Mouse (Mus musculus): ENCODE data around the gene Gm45062. TPM values are rescaled to one million over a fixed set of nuclear protein-coding genes. Genes with fewer than 3 reads are reported as not detected.

Gm45062 gene
- polyA plus RNA-seq, 1 experiment from 2014 or later: 12.1 TPM

DNA sequence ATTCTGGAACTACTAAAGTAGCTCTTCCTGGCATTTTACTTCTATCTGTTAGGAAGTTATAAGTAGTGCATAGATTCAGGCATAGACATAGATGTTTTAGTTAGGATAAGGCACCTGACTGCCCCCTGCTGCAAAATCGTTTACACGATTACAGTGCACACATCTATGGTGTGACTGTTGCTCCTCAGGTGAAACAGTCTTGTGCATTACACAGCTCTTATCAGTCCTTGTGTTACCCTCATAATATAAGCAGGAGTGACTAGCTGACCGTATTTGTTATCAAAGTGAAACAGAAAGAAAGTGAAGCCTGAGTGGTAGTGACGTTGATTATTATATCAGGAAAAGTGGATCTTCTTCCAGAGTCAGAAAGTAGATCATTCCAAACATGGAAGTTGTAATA lies 84.0 kb downstream of the Gm45062 start:
- H3K9ac ChIP-seq (ENCODE audit: low read length): no peak overlapping the region
- peaks cover 6% of the 10 kb centered on the region; the same call in 1 of the 2 replicates for H3K4me1 ChIP-seq (replicated peaks; ENCODE audit: control insufficient read depth, insufficient read depth, low read length)
- H3K36me3 ChIP-seq (ENCODE audit: control insufficient read depth, insufficient read depth, low read length): no peaks in the 10 kb centered on the region
- no peak overlapping the region for H3K4me3 ChIP-seq (ENCODE audit: low read length)
- WGBS: 75% methylated on average over 4 of the region's 4 CpGs
- H3K27ac ChIP-seq (ENCODE audit: low read length): no peak overlapping the region
- H3K4me2 ChIP-seq (ENCODE audit: low read depth, low read length): no peak overlapping the region
- H3K9me3 ChIP-seq (ENCODE audit: control insufficient read depth, low read length): no peaks in the 10 kb centered on the region
- no peaks in the 10 kb centered on the region for H3K27me3 ChIP-seq (ENCODE audit: control insufficient read depth, insufficient read depth, low read depth, low read length)
- no peak for ATAC-seq (ENCODE audit: low read depth)

- H3K27ac ChIP-seq (ENCODE audit: low read length): no peak overlapping the region
- no peaks in the 10 kb centered on the region for H3K9me3 ChIP-seq (ENCODE audit: control insufficient read depth, low read length)
- ATAC-seq (ENCODE audit: low read depth): peak; percentile 72
- no peak overlapping the region for H3K4me3 ChIP-seq (ENCODE audit: low read length)
- no peak overlapping the region for H3K4me2 ChIP-seq (ENCODE audit: low read depth, low read length)
- 68% methylated on average over 5 of the region's 5 CpGs for WGBS
- H3K9ac ChIP-seq (ENCODE audit: low read length): no peak overlapping the region
- H3K4me1 ChIP-seq (replicated peaks; ENCODE audit: control insufficient read depth, insufficient read depth, low read length): peaks cover 9% of the 10 kb centered on the region; the same call in 1 of the 2 replicates
- H3K27me3 ChIP-seq (ENCODE audit: control insufficient read depth, insufficient read depth, low read depth, low read length): no peaks in the 10 kb centered on the region
- H3K36me3 ChIP-seq (ENCODE audit: control insufficient read depth, insufficient read depth, low read length): no peaks in the 10 kb centered on the region
Observed at GRCm38 (mm10) chr6:8345219-8345856, 86.1 kb downstream of the Gm45062 start.

DNA sequence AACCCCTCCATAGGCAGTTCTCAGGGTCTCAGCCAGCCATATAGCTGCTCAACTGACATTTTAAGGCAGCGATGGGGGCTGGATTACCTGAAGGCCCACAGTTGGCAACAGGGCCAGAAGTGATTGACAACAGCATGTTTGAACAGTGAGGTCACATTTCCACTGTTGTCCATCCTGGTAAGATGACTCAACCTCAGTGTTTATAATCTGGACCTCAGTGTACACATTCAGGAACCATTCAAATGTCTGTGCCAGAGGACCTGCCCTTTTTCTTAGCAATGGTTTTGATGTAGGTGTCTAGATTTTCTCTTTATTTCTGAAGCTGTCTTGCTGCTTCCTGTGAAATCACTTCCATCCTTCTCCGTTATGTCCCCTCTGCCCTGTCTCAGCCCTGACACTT lies 87.9 kb downstream of the Gm45062 start:
- peaks cover 9% of the 10 kb centered on the region; the same call in 1 of the 2 replicates for H3K4me1 ChIP-seq (replicated peaks; ENCODE audit: control insufficient read depth, insufficient read depth, low read length)
- no peak for ATAC-seq (ENCODE audit: low read depth)
- H3K36me3 ChIP-seq (ENCODE audit: control insufficient read depth, insufficient read depth, low read length): no peaks in the 10 kb centered on the region
- H3K4me3 ChIP-seq (ENCODE audit: low read length): no peak overlapping the region
- H3K27ac ChIP-seq (ENCODE audit: low read length): no peak overlapping the region
- H3K9me3 ChIP-seq (ENCODE audit: control insufficient read depth, low read length): no peaks in the 10 kb centered on the region
- H3K4me2 ChIP-seq (ENCODE audit: low read depth, low read length): no peak overlapping the region
- H3K27me3 ChIP-seq (ENCODE audit: control insufficient read depth, insufficient read depth, low read depth, low read length): no peaks in the 10 kb centered on the region
- no peak overlapping the region for H3K9ac ChIP-seq (ENCODE audit: low read length)
- WGBS: 69% methylated on average over 2 of the region's 2 CpGs

GRCm38 (mm10) chr6:8348344-8348743 lies 89.1 kb downstream of the Gm45062 start:
- Histone ChIP-seq H3K4me3 (ENCODE audit: low read length) (no peak overlapping the region), H3K9ac (ENCODE audit: low read length) (no peak overlapping the region), H3K27ac (ENCODE audit: low read length) (no peak overlapping the region), H3K27me3 (ENCODE audit: control insufficient read depth, insufficient read depth, low read depth, low read length) (no peaks in the 10 kb centered on the region), H3K9me3 (ENCODE audit: control insufficient read depth, low read length) (no peaks in the 10 kb centered on the region), H3K4me2 (ENCODE audit: low read depth, low read length) (no peak overlapping the region), H3K36me3 (ENCODE audit: control insufficient read depth, insufficient read depth, low read length) (no peaks in the 10 kb centered on the region), H3K4me1 (replicated peaks; ENCODE audit: control insufficient read depth, insufficient read depth, low read length) (peaks cover 9% of the 10 kb centered on the region; the same call in 1 of the 2 replicates)
- 81% methylated on average over 1 of the region's 1 CpGs for WGBS
- ATAC-seq (ENCODE audit: low read depth): no peak

DNA sequence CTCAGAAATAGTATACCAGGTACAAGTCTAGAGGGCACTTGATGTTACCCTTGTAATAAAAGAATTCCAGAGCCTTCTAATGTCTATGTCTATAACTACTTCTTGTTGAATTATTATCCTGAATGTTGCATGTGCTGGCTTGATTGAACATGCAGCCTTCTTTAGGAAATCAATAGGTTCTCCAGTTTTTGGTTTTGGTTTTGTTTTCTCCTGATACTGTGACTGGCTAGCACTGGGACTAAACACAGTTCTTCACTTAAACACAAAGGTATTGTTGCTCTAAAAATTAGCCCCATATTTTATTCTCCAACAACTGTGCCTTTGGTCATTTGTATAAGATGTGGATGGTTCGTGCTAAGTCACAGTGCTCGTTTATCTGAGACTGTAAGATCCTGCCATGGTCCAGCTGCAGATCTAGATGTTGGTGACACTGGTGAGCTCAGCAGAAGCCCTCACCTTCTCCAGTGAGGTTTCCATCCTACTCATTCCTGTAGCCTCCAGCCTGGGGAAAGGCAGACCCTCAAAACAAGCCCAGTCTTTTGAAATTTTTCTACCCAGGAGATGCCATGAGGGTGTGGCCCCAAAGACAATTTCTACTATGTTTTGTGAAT lies 89.9 kb downstream of the Gm45062 start:
- H3K9me3 ChIP-seq (ENCODE audit: control insufficient read depth, low read length): no peaks in the 10 kb centered on the region
- H3K4me3 ChIP-seq (ENCODE audit: low read length): no peak overlapping the region
- no peak overlapping the region for H3K27ac ChIP-seq (ENCODE audit: low read length)
- no peak for ATAC-seq (ENCODE audit: low read depth)
- peaks cover 9% of the 10 kb centered on the region; the same call in 1 of the 2 replicates for H3K4me1 ChIP-seq (replicated peaks; ENCODE audit: control insufficient read depth, insufficient read depth, low read length)
- 76% methylated on average over 2 of the region's 2 CpGs for WGBS
- no peak overlapping the region for H3K9ac ChIP-seq (ENCODE audit: low read length)
- H3K4me2 ChIP-seq (ENCODE audit: low read depth, low read length): no peak overlapping the region
- no peaks in the 10 kb centered on the region for H3K36me3 ChIP-seq (ENCODE audit: control insufficient read depth, insufficient read depth, low read length)
- no peaks in the 10 kb centered on the region for H3K27me3 ChIP-seq (ENCODE audit: control insufficient read depth, insufficient read depth, low read depth, low read length)

- Histone ChIP-seq H3K9me3 (ENCODE audit: control insufficient read depth, low read length) (no peaks in the 10 kb centered on the region), H3K4me3 (ENCODE audit: low read length) (no peak overlapping the region), H3K4me2 (ENCODE audit: low read depth, low read length) (no peak overlapping the region), H3K36me3 (ENCODE audit: control insufficient read depth, insufficient read depth, low read length) (no peaks in the 10 kb centered on the region), H3K9ac (ENCODE audit: low read length) (no peak overlapping the region), H3K4me1 (replicated peaks; ENCODE audit: control insufficient read depth, insufficient read depth, low read length) (0 out of 2 replicates have a peak, but pooled peaks cover 3% of the 10 kb centered on the region), H3K27me3 (ENCODE audit: control insufficient read depth, insufficient read depth, low read depth, low read length) (no peaks in the 10 kb centered on the region), H3K27ac (ENCODE audit: low read length) (no peak overlapping the region)
- no peak for ATAC-seq (ENCODE audit: low read depth)
- WGBS: 80% methylated on average over 2 of the region's 2 CpGs
Observed at GRCm38 (mm10) chr6:8351507-8351906, 92.3 kb downstream of the Gm45062 start.

- Histone ChIP-seq H3K27me3 (ENCODE audit: control insufficient read depth, insufficient read depth, low read depth, low read length) (no peaks in the 10 kb centered on the region), H3K9me3 (ENCODE audit: control insufficient read depth, low read length) (no peaks in the 10 kb centered on the region), H3K36me3 (ENCODE audit: control insufficient read depth, insufficient read depth, low read length) (no peaks in the 10 kb centered on the region), H3K4me2 (ENCODE audit: low read depth, low read length) (no peak overlapping the region), H3K27ac (ENCODE audit: low read length) (no peak overlapping the region), H3K9ac (ENCODE audit: low read length) (no peak overlapping the region), H3K4me1 (replicated peaks; ENCODE audit: control insufficient read depth, insufficient read depth, low read length) (0 out of 2 replicates have a peak, but pooled peaks cover 3% of the 10 kb centered on the region), H3K4me3 (ENCODE audit: low read length) (no peak overlapping the region)
- 59% methylated on average over 12 of the region's 12 CpGs for WGBS
- ATAC-seq (ENCODE audit: low read depth): no peak
Observed at GRCm38 (mm10) chr6:8352533-8353168, 93.4 kb downstream of the Gm45062 start.

DNA sequence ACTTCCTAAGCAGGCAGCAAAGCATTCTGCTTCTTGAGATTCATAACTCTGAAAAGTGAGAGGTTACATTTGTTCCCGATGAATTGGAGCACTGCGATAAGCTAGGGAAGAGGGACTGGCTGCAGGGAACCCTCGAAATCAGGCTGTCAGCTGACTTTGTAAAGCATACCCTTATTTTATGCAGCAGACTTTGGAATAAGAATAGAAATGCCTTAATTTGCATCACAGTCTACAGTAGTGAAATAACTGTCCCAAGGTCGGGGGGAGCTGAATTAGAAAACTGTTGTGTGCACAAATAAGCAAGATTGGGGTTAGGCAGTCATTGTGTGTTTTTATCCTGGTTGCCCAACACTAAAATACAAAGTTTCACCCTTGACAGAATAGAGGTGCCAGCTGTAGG lies 94.2 kb downstream of the Gm45062 start:
- 0 out of 2 replicates have a peak, but pooled peaks cover 3% of the 10 kb centered on the region for H3K4me1 ChIP-seq (replicated peaks; ENCODE audit: control insufficient read depth, insufficient read depth, low read length)
- H3K36me3 ChIP-seq (ENCODE audit: control insufficient read depth, insufficient read depth, low read length): no peaks in the 10 kb centered on the region
- H3K27me3 ChIP-seq (ENCODE audit: control insufficient read depth, insufficient read depth, low read depth, low read length): no peaks in the 10 kb centered on the region
- no peak overlapping the region for H3K4me3 ChIP-seq (ENCODE audit: low read length)
- H3K9me3 ChIP-seq (ENCODE audit: control insufficient read depth, low read length): no peaks in the 10 kb centered on the region
- H3K27ac ChIP-seq (ENCODE audit: low read length): no peak overlapping the region
- no peak overlapping the region for H3K9ac ChIP-seq (ENCODE audit: low read length)
- WGBS: 73% methylated on average over 4 of the region's 4 CpGs
- ATAC-seq (ENCODE audit: low read depth): no peak
- H3K4me2 ChIP-seq (ENCODE audit: low read depth, low read length): no peak overlapping the region

GRCm38 (mm10) chr6:8354846-8355245 lies 95.6 kb downstream of the Gm45062 start:
- Histone ChIP-seq H3K27me3 (ENCODE audit: control insufficient read depth, insufficient read depth, low read depth, low read length) (no peaks in the 10 kb centered on the region), H3K27ac (ENCODE audit: low read length) (no peak overlapping the region), H3K4me1 (replicated peaks; ENCODE audit: control insufficient read depth, insufficient read depth, low read length) (0 out of 2 replicates have a peak, but pooled peaks cover under 1% of the 10 kb centered on the region), H3K9me3 (ENCODE audit: control insufficient read depth, low read length) (no peaks in the 10 kb centered on the region), H3K9ac (ENCODE audit: low read length) (no peak overlapping the region), H3K4me2 (ENCODE audit: low read depth, low read length) (no peak overlapping the region), H3K4me3 (ENCODE audit: low read length) (no peak overlapping the region), H3K36me3 (ENCODE audit: control insufficient read depth, insufficient read depth, low read length) (no peaks in the 10 kb centered on the region)
- no peak for ATAC-seq (ENCODE audit: low read depth)
- WGBS: 88% methylated on average over 4 of the region's 4 CpGs
